Mouse (Mus musculus) CH12.LX (cell line): ENCODE results near the gene Sf3b1.

Experiments
- CTCF ChIP-seq, 2 experiments: IDR thresholded peaks in 1 of 2; conservative IDR thresholded peaks in 1 of 2; 2 replicates each; pipeline ENCODE4 v1.5.1; 2011 to 2012; ENCODE audit warnings: low read depth in 2 of 2, low read length in 2 of 2, improper control_type of control experiment in 1 of 2, inconsistent platforms in 1 of 2, mild to moderate bottlenecking in 1 of 2, moderate library complexity in 1 of 2
- MAZ ChIP-seq: IDR thresholded peaks from 2 replicates; pipeline ENCODE4 v1.6.1; 2012; ENCODE audit warnings: low read depth, mild to moderate bottlenecking, inconsistent platforms, low read length, improper control_type of control experiment, moderate library complexity
- TBP ChIP-seq: conservative IDR thresholded peaks from 2 replicates; pipeline ENCODE4 v1.6.1; 2011; ENCODE audit warnings: low read depth, low read length, improper control_type of control experiment
- TCF12 ChIP-seq: IDR thresholded peaks from 2 replicates; pipeline ENCODE4 v1.6.1; 2014; ENCODE audit warnings: low read depth, mild to moderate bottlenecking, inconsistent platforms, low read length, improper control_type of control experiment
- ZC3H11A ChIP-seq: IDR thresholded peaks from 2 replicates; pipeline ENCODE4 v1.6.1; 2012; ENCODE audit warnings: low read depth, mild to moderate bottlenecking, inconsistent platforms, low read length, improper control_type of control experiment

DNA sequence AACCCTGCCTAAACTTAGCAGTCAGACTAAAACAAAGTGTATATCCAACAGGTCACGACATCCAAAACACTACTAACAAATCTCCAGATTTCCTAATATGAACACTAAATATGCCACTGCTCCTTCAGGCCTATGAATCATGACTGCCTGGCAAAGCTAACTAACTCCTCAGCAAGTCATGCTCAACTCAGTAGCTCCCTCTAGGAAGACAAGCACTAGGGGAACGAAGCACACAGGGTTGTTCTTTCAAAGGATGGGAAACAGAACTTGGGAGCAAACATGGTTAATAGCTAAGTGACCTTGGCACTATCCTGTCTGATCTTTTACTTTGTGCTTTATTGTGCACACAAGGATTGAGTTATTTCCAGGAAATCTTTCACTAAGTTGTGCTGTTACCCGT is 43.9 kb downstream of the Sf3b1 start:
- TF ChIP-seq ZC3H11A (no peak), MAZ (no peak), CTCF (conservative IDR thresholded peaks at IDR 0.05 in 1 of 2, IDR thresholded peaks at IDR 0.05 in 1 of 2; ENCODE audit: low read depth in 2 of 2, low read length in 2 of 2) (peak in 1 of 2 experiments; percentile 47; a peak in 2 of 4 replicates), TCF12 (no peak), TBP (no peak)
